Mouse (Mus musculus) adrenal gland, adult (tissue): ENCODE measurements around the gene 4930467E23Rik.

Experiments used
- DNase-seq, 2 experiments: peaks; one replicate each; pipeline ENCODE4 v3.0.0; 2022 to 2023; ENCODE audit warnings: low spot score in 1 of 2; ENCODE audit not compliant: inconsistent age in 2 of 2

Gene 4930467E23Rik

GRCm38 (mm10) chr8:19780212-19780611 is 50.8 kb downstream of the 4930467E23Rik start:
- peak in 1 of 2 experiments; percentile 34 for DNase-seq

GRCm38 (mm10) chr8:19780658-19781057 is 51.3 kb downstream of the 4930467E23Rik start:
- peak in 1 of 2 experiments; percentile 45 for DNase-seq

GRCm38 (mm10) chr8:19781328-19782114 is 52.1 kb downstream of the 4930467E23Rik start:
- peak in 1 of 2 experiments; percentile 70 for DNase-seq

DNA sequence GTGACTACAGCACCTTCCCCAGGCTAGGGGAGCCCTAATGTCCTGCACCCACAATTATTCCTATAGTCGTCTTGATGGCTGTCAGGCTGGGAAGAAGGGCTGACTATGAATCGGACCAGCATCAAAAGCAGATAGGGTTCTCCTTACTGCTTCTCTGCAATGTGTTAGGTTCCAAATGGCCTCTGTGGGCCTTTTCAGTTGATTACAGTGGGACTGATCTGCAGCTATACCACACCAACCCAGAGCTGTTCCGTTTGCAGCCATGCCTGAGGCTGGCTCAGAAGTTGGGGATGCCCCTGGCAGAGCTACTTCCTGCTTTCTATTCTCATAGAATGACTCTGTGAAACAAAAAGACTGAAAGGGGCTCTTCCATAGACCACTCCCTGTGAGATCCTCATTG is 53.4 kb downstream of the 4930467E23Rik start:
- DNase-seq, result peak; percentile 40 to 70

- peak in 1 of 2 experiments; percentile 71 for DNase-seq
Observed at GRCm38 (mm10) chr8:19783860-19784259, 54.5 kb downstream of the 4930467E23Rik start.

- peak; percentile 100 for DNase-seq
Observed at GRCm38 (mm10) chr8:19784554-19785364, 55.4 kb downstream of the 4930467E23Rik start.

GRCm38 (mm10) chr8:19792696-19793095 is 63.3 kb downstream of the 4930467E23Rik start:
- DNase-seq, result peak in 1 of 2 experiments; percentile 61
